Mouse (Mus musculus) erythroblast, embryonic 14.5 days (primary cell): ENCODE measurements around the gene Abhd17a. TPM values are rescaled to one million over a fixed set of nuclear protein-coding genes. Genes with fewer than 3 reads are reported as not detected.

ENCODE experiments used
- H3K27me3 ChIP-seq: 2 replicates; pipeline ENCODE4 v1.6.1; 2012; ENCODE audit warnings: inconsistent platforms; ENCODE audit not compliant: control insufficient read depth
- H3K36me3 ChIP-seq: 2 replicates; pipeline ENCODE4 v1.6.1; 2012; ENCODE audit warnings: mild to moderate bottlenecking, inconsistent platforms; ENCODE audit not compliant: control insufficient read depth
- H3K4me1 ChIP-seq: 2 replicates; pipeline ENCODE4 v1.6.1; 2012; ENCODE audit warnings: inconsistent platforms; ENCODE audit not compliant: control insufficient read depth
- H3K4me3 ChIP-seq: replicated peaks from 2 replicates; pipeline ENCODE3; 2012; ENCODE audit warnings: moderate library complexity, mild to moderate bottlenecking, inconsistent platforms
- H3K9me3 ChIP-seq: 2 replicates; pipeline ENCODE4 v1.6.1; 2012; ENCODE audit warnings: low read length, inconsistent platforms, mixed read lengths; ENCODE audit not compliant: control insufficient read depth
- GATA1 ChIP-seq: IDR thresholded peaks from 2 replicates; pipeline ENCODE4 v1.6.1; 2012; ENCODE audit warnings: low read length, inconsistent platforms, mixed read lengths
- TAL1 ChIP-seq: IDR thresholded peaks from 3 replicates; pipeline ENCODE4 v1.6.1; 2012; ENCODE audit warnings: low read length, inconsistent platforms, mixed read lengths
- polyA plus RNA-seq: library from polyadenylated mRNA; stranded (reverse); fragments of >175 nt; gene quantifications from 2 replicates; pipeline ENCODE4 v1.2.3, GENCODE M21; 2012

Gene Abhd17a
- 103 and 117 TPM in 2 replicates for polyA plus RNA-seq

DNA sequence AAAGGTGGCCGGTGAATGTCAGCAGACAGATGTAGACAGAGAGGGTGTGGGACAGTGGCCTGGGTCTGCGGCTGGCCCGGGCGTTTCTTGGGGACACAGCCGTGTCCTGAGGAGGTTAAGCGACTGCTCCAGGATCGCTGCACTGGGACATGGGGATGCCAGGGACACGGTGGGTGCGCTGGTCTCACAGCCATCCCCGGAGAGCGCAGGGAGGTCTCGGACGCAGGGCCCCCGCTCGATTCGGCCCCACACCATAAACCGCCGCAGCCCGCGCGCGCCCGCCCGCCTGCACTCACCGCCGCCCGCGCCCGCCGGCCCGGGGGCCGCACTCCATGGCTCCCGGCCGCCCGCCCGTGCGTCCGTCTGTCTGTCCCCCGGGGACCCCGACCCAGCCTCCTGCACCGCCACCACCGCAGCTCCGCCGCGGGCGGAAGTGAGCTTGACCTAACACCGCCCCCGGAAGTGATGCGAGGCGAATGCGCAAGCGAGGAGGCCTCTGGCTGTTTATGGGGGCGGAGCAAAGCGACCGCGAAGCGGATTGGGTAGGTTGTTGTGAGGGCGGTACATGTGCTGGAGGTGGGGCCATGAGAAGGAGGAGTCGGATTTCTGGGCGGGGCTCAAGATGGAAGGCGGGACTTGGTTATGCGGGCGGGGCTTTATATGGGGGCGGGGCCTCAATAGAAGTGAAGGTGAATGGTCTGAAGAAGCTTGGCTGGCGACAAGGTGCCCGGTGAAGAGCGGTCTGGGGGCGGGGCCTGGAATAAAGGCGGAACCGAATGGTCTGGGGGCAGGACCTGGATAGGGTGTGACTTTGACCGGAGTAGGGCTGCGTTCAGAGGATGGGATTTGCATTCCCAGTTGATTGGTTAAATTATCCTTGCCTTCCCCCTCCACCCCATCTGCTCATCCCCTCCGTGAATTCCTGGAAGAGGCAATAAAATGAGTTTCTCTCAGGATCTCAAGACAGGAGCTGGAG is at the start of gene Abhd17a:
Gene Abhd17a (minus strand): TSS at position 463 of the 976 bp plus-strand sequence.
- no peaks in the 10 kb centered on the region for H3K27me3 ChIP-seq
- TF ChIP-seq TAL1 (no peak), GATA1 (no peak)
- peaks cover 66% of the 10 kb centered on the region for H3K4me1 ChIP-seq
- peak within 1 kb of the TSS; percentile 91 for H3K4me3 ChIP-seq
- H3K36me3 ChIP-seq: peaks cover 27% of the 10 kb centered on the region
- no peaks in the 10 kb centered on the region for H3K9me3 ChIP-seq

GRCm38 (mm10) chr10:80635345-80635744 is 45.2 kb upstream of the Abhd17a start:
- Histone ChIP-seq H3K9me3 (no peaks in the 10 kb centered on the region), H3K4me3 (no peak overlapping the region), H3K4me1 (peaks cover 8% of the 10 kb centered on the region), H3K27me3 (no peaks in the 10 kb centered on the region), H3K36me3 (peaks cover 87% of the 10 kb centered on the region)
- no peak for TF ChIP-seq GATA1
- TF ChIP-seq TAL1: no peak

DNA sequence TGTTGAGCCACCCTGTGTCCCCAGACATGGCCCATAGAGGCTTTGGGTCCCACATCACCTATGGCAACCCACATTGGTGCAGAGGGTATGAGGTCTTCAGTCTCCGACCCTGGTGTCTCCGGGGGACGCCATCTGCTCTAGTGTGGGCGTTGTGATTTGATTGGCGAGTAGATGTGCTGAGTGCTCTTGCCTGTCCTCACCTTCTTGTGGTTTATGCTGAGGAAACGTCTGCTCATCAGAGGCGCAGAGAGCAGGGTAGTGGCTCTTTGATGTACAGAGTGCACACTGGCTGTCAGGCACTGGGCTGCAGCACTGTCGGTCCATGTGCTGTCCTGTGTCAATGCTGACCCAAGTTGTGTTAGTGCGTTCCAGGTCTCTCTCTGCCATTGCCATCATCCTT is 38.8 kb upstream of the Abhd17a start:
- no peaks in the 10 kb centered on the region for H3K9me3 ChIP-seq
- no peaks in the 10 kb centered on the region for H3K27me3 ChIP-seq
- peaks cover 70% of the 10 kb centered on the region for H3K36me3 ChIP-seq
- TF ChIP-seq GATA1 (no peak), TAL1 (no peak)
- no peak overlapping the region for H3K4me3 ChIP-seq
- peaks cover 57% of the 10 kb centered on the region for H3K4me1 ChIP-seq

DNA sequence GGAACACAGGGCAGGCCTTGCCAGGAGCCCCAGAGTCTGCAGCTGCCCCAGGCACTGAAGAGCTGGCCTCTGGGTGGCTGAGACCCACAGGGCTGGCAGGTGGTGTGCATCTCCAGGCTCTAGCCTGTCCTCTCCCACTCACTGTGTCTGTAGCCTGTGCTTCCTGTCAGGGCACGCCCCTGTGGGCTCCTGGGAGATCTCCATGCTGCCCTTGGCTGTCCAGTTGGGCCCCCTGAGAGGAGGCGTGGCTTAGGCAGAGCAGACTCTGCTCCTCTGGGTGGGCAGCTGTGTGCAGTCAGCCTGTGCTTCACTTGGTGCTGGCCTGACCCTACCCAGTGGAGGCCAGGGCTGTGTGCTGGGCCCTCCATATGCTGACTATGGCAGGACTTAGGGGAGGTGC is 37.5 kb upstream of the Abhd17a start:
- H3K9me3 ChIP-seq: no peaks in the 10 kb centered on the region
- TF ChIP-seq GATA1: no peak
- TF ChIP-seq TAL1: no peak
- H3K36me3 ChIP-seq: peaks cover 64% of the 10 kb centered on the region
- H3K27me3 ChIP-seq: no peaks in the 10 kb centered on the region
- H3K4me3 ChIP-seq: no peak overlapping the region
- H3K4me1 ChIP-seq: peaks cover 68% of the 10 kb centered on the region

- peaks cover 76% of the 10 kb centered on the region for H3K4me1 ChIP-seq
- no peak overlapping the region for H3K4me3 ChIP-seq
- H3K36me3 ChIP-seq: peaks cover 52% of the 10 kb centered on the region
Observed at GRCm38 (mm10) chr10:80625764-80626163, 35.6 kb upstream of the Abhd17a start.

GRCm38 (mm10) chr10:80623457-80624191 is 33.5 kb upstream of the Abhd17a start:
- Histone ChIP-seq H3K36me3 (peaks cover 32% of the 10 kb centered on the region), H3K9me3 (no peaks in the 10 kb centered on the region), H3K4me3 (peak overlapping the region; percentile 73), H3K4me1 (peaks cover 77% of the 10 kb centered on the region), H3K27me3 (no peaks in the 10 kb centered on the region)
- TF ChIP-seq TAL1 (no peak), GATA1 (no peak)

More at GRCm38 (mm10) chr10:80625764-80626163, 35.6 kb upstream of the Abhd17a start:
- Histone ChIP-seq H3K27me3 (no peaks in the 10 kb centered on the region), H3K9me3 (no peaks in the 10 kb centered on the region)
- no peak for TF ChIP-seq TAL1
- no peak for TF ChIP-seq GATA1

GRCm38 (mm10) chr10:80622661-80623456 is 32.7 kb upstream of the Abhd17a start, which contains the start of gene Csnk1g2:
Gene Csnk1g2 (plus strand): TSS chr10:80622838.
- H3K4me1 ChIP-seq: peaks cover 76% of the 10 kb centered on the region
- TF ChIP-seq TAL1 (no peak), GATA1 (no peak)
- H3K4me3 ChIP-seq: peak within 1 kb of the TSS; percentile 73
- H3K36me3 ChIP-seq: peaks cover 30% of the 10 kb centered on the region
- H3K9me3 ChIP-seq: no peaks in the 10 kb centered on the region
- no peaks in the 10 kb centered on the region for H3K27me3 ChIP-seq

DNA sequence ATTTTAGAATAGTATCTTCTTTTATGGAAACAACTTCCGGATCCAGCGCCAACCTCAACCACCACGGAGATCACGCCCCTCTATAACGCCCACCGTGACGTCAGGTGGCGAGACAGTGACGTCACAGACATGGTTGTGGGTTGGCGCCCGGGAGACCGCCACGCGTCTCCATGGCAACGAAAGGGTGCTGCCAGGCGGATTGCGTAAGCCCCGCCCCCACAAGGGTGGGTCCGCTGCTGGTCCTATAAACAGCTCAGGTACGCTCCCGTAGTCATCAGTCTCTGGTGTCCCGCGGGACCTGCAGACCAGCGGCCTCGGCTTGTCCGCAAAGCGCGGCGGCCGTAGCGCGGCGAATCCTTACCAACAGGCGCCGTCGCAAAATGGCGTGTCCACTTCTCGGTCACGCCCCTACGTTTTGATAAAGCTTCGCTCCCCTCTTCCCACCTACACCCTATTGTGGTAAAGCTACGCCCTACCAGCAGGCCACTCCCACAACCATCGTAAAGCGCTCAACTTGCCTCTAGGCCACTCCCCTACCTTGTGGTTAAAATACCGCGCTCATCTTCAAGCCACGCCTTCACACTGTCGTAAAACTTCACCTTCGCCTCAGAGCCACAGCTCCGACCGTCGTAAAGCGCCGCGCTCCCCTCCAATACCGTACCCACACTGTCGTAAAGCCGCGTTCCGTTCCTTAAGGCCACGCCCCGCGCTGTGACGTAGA is 32.0 kb upstream of the Abhd17a start:
- Histone ChIP-seq H3K36me3 (peaks cover 26% of the 10 kb centered on the region), H3K4me3 (peak overlapping the region; percentile 73), H3K4me1 (peaks cover 68% of the 10 kb centered on the region), H3K27me3 (no peaks in the 10 kb centered on the region), H3K9me3 (no peaks in the 10 kb centered on the region)
- TF ChIP-seq TAL1: no peak
- no peak for TF ChIP-seq GATA1
